Mouse (Mus musculus): ENCODE measurements around the gene Pawr. TPM values are rescaled to one million over a fixed set of nuclear protein-coding genes. Genes with fewer than 3 reads are reported as not detected.

Gene Pawr
- total RNA-seq, 2 experiments from 2014 or later = 2.9 to 3.9 TPM

- DNase-seq = no peak
- intact Hi-C loops (cut with DNase I) = no loop called here
These were observed 129.9 kb downstream of the Pawr start for GRCm38 (mm10) chr10:108461862-108462261.

Small RNA genes within 50 kb of the gene (microRNA-seq; reads per million reads assigned to microRNA genes)
- not detected for gene Gm25591

Other genes starting within 250 kb of the Pawr start
- 100 to 1,000 TPM in 1 of 2 experiments, 10 to 100 TPM in 1; 93.4 to 100 TPM for gene Ppp1r12a, start 169.9 kb upstream of the Pawr start, total RNA-seq (2021)

Data from left cerebral cortex, postnatal 4 days (tissue).